Mouse (Mus musculus) forebrain, embryonic 16.5 days (tissue): Measurements from ENCODE around the gene Shtn1. TPM values are rescaled to one million over a fixed set of nuclear protein-coding genes. Genes with fewer than 3 reads are reported as not detected.

Source experiments
- ATAC-seq: fragments of 200-750 bp; cut with Nextera tagmentation; 2 replicates; pipeline ENCODE4 v1.8.0; 2017; ENCODE audit warnings: mild to moderate bottlenecking, moderate library complexity
- H3K27ac ChIP-seq: fragments of 300-500 bp; sonication (generic); 2 replicates; pipeline ENCODE4 v1.5.1; 2014; ENCODE audit warnings: low read length, control low read depth
- H3K27me3 ChIP-seq: fragments of 300-500 bp; sonication (generic); replicated peaks from 2 replicates; pipeline ENCODE4 v1.6.1; 2014; ENCODE audit warnings: low read length; ENCODE audit not compliant: control insufficient read depth, insufficient read depth
- H3K36me3 ChIP-seq: fragments of 300-500 bp; sonication (generic); 2 replicates; pipeline ENCODE4 v1.6.1; 2014; ENCODE audit not compliant: control insufficient read depth, insufficient read depth
- H3K4me1 ChIP-seq: fragments of 300-500 bp; sonication (generic); replicated peaks from 2 replicates; pipeline ENCODE4 v1.6.1; 2014; ENCODE audit warnings: low read length; ENCODE audit not compliant: control insufficient read depth, insufficient read depth
- H3K4me2 ChIP-seq: fragments of 300-500 bp; sonication (generic); 2 replicates; pipeline ENCODE4 v1.6.1; 2014; ENCODE audit warnings: mild to moderate bottlenecking, low read length, control low read depth
- H3K4me3 ChIP-seq: fragments of 300-500 bp; sonication (generic); replicated peaks from 2 replicates; pipeline ENCODE4 v1.5.1; 2014; ENCODE audit warnings: mild to moderate bottlenecking, low read length, control low read depth
- H3K9ac ChIP-seq: fragments of 300-500 bp; sonication (generic); replicated peaks from 2 replicates; pipeline ENCODE4 v1.6.1; 2014; ENCODE audit warnings: low read depth, low read length, control low read depth
- H3K9me3 ChIP-seq: fragments of 300-500 bp; sonication (generic); 2 replicates; pipeline ENCODE4 v1.6.1; 2016; ENCODE audit warnings: low read length; ENCODE audit not compliant: control insufficient read depth
- WGBS: fragments of 180-500 bp; shearing (Covaris S2); extraction: QIAGEN DNeasy Blood & Tissue Kit; methylation state at CpG from one replicate; pipeline ENCODE4 v1.1.7; 2014; 5-methylcytosine and 5-hydroxymethylcytosine counted together
- polyA plus RNA-seq: library from polyadenylated mRNA; unstranded; fragments of >200 nt; fragmentation: Nextera tagmentation; extraction: Ambion mirVana; gene quantifications from 2 replicates; pipeline ENCODE4 v1.2.1, GENCODE M21; 2015

Shtn1 gene
- polyA plus RNA-seq, 1 experiment from 2014 or later = 78.5 TPM

GRCm38 (mm10) chr19:59074381-59074780 is 1.5 kb downstream of the Shtn1 start:
- no peak for ATAC-seq
- 65% methylated on average over 3 of the region's 3 CpGs for WGBS
- Histone ChIP-seq H3K4me2 (peak overlapping the region; percentile 95), H3K9me3 (no peaks in the 10 kb centered on the region), H3K36me3 (no peaks in the 10 kb centered on the region), H3K9ac (peak overlapping the region; percentile 97), H3K4me3 (peak overlapping the region; percentile 83), H3K27me3 (peaks cover 6% of the 10 kb centered on the region; the same call in 1 of the 2 replicates), H3K4me1 (peaks cover 28% of the 10 kb centered on the region), H3K27ac (peak overlapping the region; percentile 90)

GRCm38 (mm10) chr19:59073006-59073405 is 2.9 kb downstream of the Shtn1 start:
- ATAC-seq = no peak
- H3K9me3 ChIP-seq = no peaks in the 10 kb centered on the region
- H3K27me3 ChIP-seq = peaks cover 6% of the 10 kb centered on the region; the same call in 1 of the 2 replicates
- peak overlapping the region; percentile 41 for H3K4me2 ChIP-seq
- peak overlapping the region; percentile 14 for H3K4me3 ChIP-seq
- H3K4me1 ChIP-seq = peaks cover 28% of the 10 kb centered on the region
- H3K36me3 ChIP-seq = no peaks in the 10 kb centered on the region
- no peak overlapping the region for H3K9ac ChIP-seq
- peak overlapping the region; percentile 16; the same call in 1 of the 2 replicates for H3K27ac ChIP-seq
- WGBS = 33% methylated on average over 6 of the region's 6 CpGs

- H3K9me3 ChIP-seq = no peaks in the 10 kb centered on the region
- H3K4me2 ChIP-seq = peak overlapping the region; percentile 16
- no peaks in the 10 kb centered on the region for H3K36me3 ChIP-seq
- H3K4me3 ChIP-seq = no peak overlapping the region
- ATAC-seq = no peak
- no peak overlapping the region for H3K9ac ChIP-seq
- H3K27me3 ChIP-seq = peaks cover 5% of the 10 kb centered on the region; the same call in 1 of the 2 replicates
- peak overlapping the region; percentile 23; the same call in 1 of the 2 replicates for H3K27ac ChIP-seq
- 88% methylated on average over 2 of the region's 2 CpGs for WGBS
- peaks cover 28% of the 10 kb centered on the region for H3K4me1 ChIP-seq
These were observed 3.9 kb downstream of the Shtn1 start for GRCm38 (mm10) chr19:59071979-59072378.

GRCm38 (mm10) chr19:59071396-59071795 is 4.5 kb downstream of the Shtn1 start:
- Histone ChIP-seq H3K9me3 (no peaks in the 10 kb centered on the region), H3K27me3 (no peaks in the 10 kb centered on the region), H3K9ac (no peak overlapping the region), H3K4me2 (no peak overlapping the region), H3K4me1 (peaks cover 28% of the 10 kb centered on the region), H3K4me3 (no peak overlapping the region), H3K27ac (no peak overlapping the region), H3K36me3 (no peaks in the 10 kb centered on the region)
- no peak for ATAC-seq
- WGBS = 91% methylated on average over 4 of the region's 4 CpGs

- ATAC-seq = no peak
These were observed 8.2 kb downstream of the Shtn1 start for GRCm38 (mm10) chr19:59067652-59068051.

GRCm38 (mm10) chr19:59066670-59067069 is 9.2 kb downstream of the Shtn1 start:
- no peak for ATAC-seq
- Histone ChIP-seq H3K36me3 (no peaks in the 10 kb centered on the region), H3K4me1 (peaks cover 8% of the 10 kb centered on the region), H3K9ac (no peak overlapping the region), H3K4me2 (no peak overlapping the region), H3K9me3 (no peaks in the 10 kb centered on the region), H3K27me3 (no peaks in the 10 kb centered on the region), H3K4me3 (no peak overlapping the region), H3K27ac (no peak overlapping the region)
- 92% methylated on average over 2 of the region's 2 CpGs for WGBS

More at GRCm38 (mm10) chr19:59067652-59068051, 8.2 kb downstream of the Shtn1 start:
- no peak overlapping the region for H3K4me2 ChIP-seq
- no peak overlapping the region for H3K4me3 ChIP-seq
- H3K9me3 ChIP-seq = no peaks in the 10 kb centered on the region
- no peaks in the 10 kb centered on the region for H3K27me3 ChIP-seq
- H3K27ac ChIP-seq = no peak overlapping the region
- peaks cover 13% of the 10 kb centered on the region for H3K4me1 ChIP-seq
- 82% methylated on average over 1 of the region's 1 CpGs for WGBS
- H3K36me3 ChIP-seq = no peaks in the 10 kb centered on the region
- H3K9ac ChIP-seq = no peak overlapping the region

GRCm38 (mm10) chr19:59066115-59066514 is 9.8 kb downstream of the Shtn1 start:
- no peak overlapping the region for H3K4me3 ChIP-seq
- WGBS = 26% methylated on average over 5 of the region's 5 CpGs
- no peak overlapping the region for H3K9ac ChIP-seq
- H3K27me3 ChIP-seq = no peaks in the 10 kb centered on the region
- no peak overlapping the region for H3K4me2 ChIP-seq
- no peak for ATAC-seq
- no peaks in the 10 kb centered on the region for H3K36me3 ChIP-seq
- peaks cover 8% of the 10 kb centered on the region for H3K4me1 ChIP-seq
- H3K27ac ChIP-seq = no peak overlapping the region
- H3K9me3 ChIP-seq = no peaks in the 10 kb centered on the region

GRCm38 (mm10) chr19:59064616-59065015 is 11.3 kb downstream of the Shtn1 start:
- Histone ChIP-seq H3K27me3 (no peaks in the 10 kb centered on the region), H3K9ac (no peak overlapping the region), H3K4me3 (no peak overlapping the region), H3K4me2 (no peak overlapping the region), H3K4me1 (peaks cover 11% of the 10 kb centered on the region), H3K36me3 (no peaks in the 10 kb centered on the region), H3K9me3 (no peaks in the 10 kb centered on the region), H3K27ac (no peak overlapping the region)
- no peak for ATAC-seq
- WGBS = 90% methylated on average over 5 of the region's 5 CpGs

GRCm38 (mm10) chr19:59063568-59063967 is 12.3 kb downstream of the Shtn1 start:
- Histone ChIP-seq H3K4me3 (no peak overlapping the region), H3K4me2 (no peak overlapping the region), H3K36me3 (0 out of 2 replicates have a peak, but pooled peaks cover 2% of the 10 kb centered on the region), H3K27ac (peak overlapping the region; percentile 10; the same call in 1 of the 2 replicates), H3K9me3 (no peaks in the 10 kb centered on the region), H3K4me1 (peaks cover 11% of the 10 kb centered on the region), H3K9ac (no peak overlapping the region), H3K27me3 (no peaks in the 10 kb centered on the region)
- WGBS = 81% methylated on average over 5 of the region's 5 CpGs
- no peak for ATAC-seq

- Histone ChIP-seq H3K36me3 (0 out of 2 replicates have a peak, but pooled peaks cover 2% of the 10 kb centered on the region), H3K27ac (no peak overlapping the region), H3K4me2 (no peak overlapping the region), H3K9me3 (no peaks in the 10 kb centered on the region), H3K27me3 (no peaks in the 10 kb centered on the region), H3K9ac (no peak overlapping the region), H3K4me1 (peaks cover 25% of the 10 kb centered on the region), H3K4me3 (no peak overlapping the region)
- no peak for ATAC-seq
- WGBS = 72% methylated on average over 4 of the region's 4 CpGs
These were observed 17.8 kb downstream of the Shtn1 start for GRCm38 (mm10) chr19:59058105-59058504.
